Mouse (Mus musculus) bone marrow, adult 2 months (tissue): ENCODE results near the gene Rhbdf1. TPM values are rescaled to one million over a fixed set of nuclear protein-coding genes. Genes with fewer than 3 reads are reported as not detected.

Experiments used
- H3K27ac ChIP-seq: fragments of 200-500 bp; 2 replicates; pipeline ENCODE4 v1.5.1; 2012; ENCODE audit warnings: low read depth, mild to moderate bottlenecking, control low read depth, inconsistent platforms, low read length; ENCODE audit not compliant: control insufficient read depth, poor library complexity, insufficient read depth
- H3K4me1 ChIP-seq: fragments of 200-500 bp; 2 replicates; pipeline ENCODE4 v1.6.1; 2011; ENCODE audit warnings: low read length; ENCODE audit not compliant: control insufficient read depth, insufficient read depth
- H3K4me3 ChIP-seq: fragments of 200-500 bp; replicated peaks from 2 replicates; pipeline ENCODE3; 2011; ENCODE audit warnings: mild to moderate bottlenecking, low read depth, low read length, control low read depth; ENCODE audit not compliant: control insufficient read depth
- CTCF ChIP-seq: fragments of 200-500 bp; IDR thresholded peaks from 2 replicates; pipeline ENCODE4 v1.5.1; 2011; ENCODE audit warnings: low read length, control low read depth; ENCODE audit not compliant: control insufficient read depth, insufficient read depth
- POLR2A ChIP-seq: fragments of 200-500 bp; IDR thresholded peaks from 2 replicates; pipeline ENCODE4 v1.6.1; 2011; ENCODE audit warnings: low read depth, mild to moderate bottlenecking, control low read depth, low read length, borderline replicate concordance; ENCODE audit not compliant: control insufficient read depth
- WGBS: fragments of 180-500 bp; shearing (Covaris S2); methylation state at CpG from one replicate; pipeline ENCODE4 v1.1.7; 2018; 5-methylcytosine and 5-hydroxymethylcytosine counted together
- polyA plus RNA-seq: library from polyadenylated mRNA; stranded (reverse); fragments of >200 nt; gene quantifications from 2 replicates; pipeline ENCODE4 v1.2.4, GENCODE M21; 2011; ENCODE audit warnings: low replicate concordance; ENCODE audit not compliant: missing spikeins, insufficient read depth, insufficient read length

Gene Rhbdf1
- polyA plus RNA-seq, 1 experiment = 2.4 TPM

DNA sequence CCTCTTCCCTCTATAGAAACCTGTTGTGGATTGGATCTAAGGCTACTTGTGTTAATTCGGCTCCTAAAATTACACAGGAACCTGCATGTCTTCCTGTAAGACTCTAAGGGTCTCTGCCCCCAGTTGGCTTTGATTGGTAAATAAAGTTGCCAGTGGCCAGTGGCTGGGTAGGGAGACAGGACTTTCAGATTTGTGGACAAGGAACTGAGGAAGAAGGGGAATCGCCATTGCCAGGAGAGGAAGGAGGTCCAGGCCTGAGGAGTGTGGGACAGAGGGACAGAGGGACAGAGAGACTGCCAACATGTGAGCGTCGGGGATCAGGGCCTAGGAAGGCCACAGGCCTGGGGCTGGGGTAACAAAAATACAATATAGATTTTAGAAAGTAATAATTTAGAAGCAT, 40.9 kb downstream of the Rhbdf1 start:
- 82% methylated on average over 4 of the region's 4 CpGs for WGBS
- no peak overlapping the region for H3K4me3 ChIP-seq
- no peak for TF ChIP-seq CTCF
- TF ChIP-seq POLR2A = no peak
- H3K27ac ChIP-seq = no peak overlapping the region
- no peaks in the 10 kb centered on the region for H3K4me1 ChIP-seq

GRCm38 (mm10) chr11:32178506-32178905, 43.6 kb downstream of the Rhbdf1 start:
- WGBS = 79% methylated on average over 1 of the region's 1 CpGs
- TF ChIP-seq POLR2A = no peak
- TF ChIP-seq CTCF = no peak

GRCm38 (mm10) chr11:32166683-32167082, 55.4 kb downstream of the Rhbdf1 start:
- H3K4me3 ChIP-seq = no peak overlapping the region
- 71% methylated on average over 4 of the region's 4 CpGs for WGBS
- TF ChIP-seq POLR2A (no peak), CTCF (no peak)
- no peaks in the 10 kb centered on the region for H3K4me1 ChIP-seq
- no peak overlapping the region for H3K27ac ChIP-seq

More at GRCm38 (mm10) chr11:32178506-32178905, 43.6 kb downstream of the Rhbdf1 start:
- no peak overlapping the region for H3K4me3 ChIP-seq
- no peak overlapping the region for H3K27ac ChIP-seq
- H3K4me1 ChIP-seq = no peaks in the 10 kb centered on the region

DNA sequence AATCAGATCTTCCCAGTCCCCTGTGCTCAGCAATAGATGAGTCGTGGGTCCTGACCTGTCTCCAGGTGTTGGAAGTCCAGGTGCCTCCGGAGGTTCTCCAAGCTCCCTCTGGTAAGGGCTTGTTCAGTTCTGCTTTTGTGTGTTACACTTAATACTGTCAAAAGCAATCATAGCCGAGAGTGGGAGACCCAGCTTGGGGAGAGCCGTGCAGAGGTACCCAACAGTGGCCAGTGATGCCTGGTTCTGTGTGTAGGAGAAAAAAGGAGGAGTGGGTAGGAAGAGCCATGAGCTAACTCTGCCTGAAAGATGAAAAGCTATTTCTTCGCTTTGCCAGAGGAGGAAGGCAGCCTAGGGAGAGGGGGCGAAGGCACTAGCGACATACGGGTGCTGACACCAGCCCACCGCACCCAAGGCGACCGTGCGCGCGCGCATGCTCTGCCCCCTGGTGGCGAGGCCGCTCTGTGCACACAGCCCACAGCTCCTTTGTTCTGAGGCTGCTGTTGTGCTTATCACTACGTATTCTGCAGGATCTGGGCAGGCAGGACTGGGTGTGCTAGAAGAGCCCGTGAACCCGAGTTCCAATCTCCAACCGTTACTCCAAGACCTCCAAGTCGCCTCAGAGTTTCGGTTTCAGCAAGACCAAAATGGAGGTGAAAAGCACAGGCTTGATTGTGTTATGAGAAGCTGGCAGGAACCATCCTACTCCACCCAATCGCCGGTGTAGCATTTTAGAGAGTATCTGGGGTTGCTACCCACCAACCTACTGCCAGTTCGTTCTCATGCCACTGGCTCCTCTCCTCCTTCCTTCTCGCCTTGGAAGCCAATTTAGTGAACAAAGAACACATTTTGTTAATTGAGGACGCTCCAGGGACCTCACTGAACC, 59.9 kb downstream of the Rhbdf1 start:
- TF ChIP-seq CTCF = peak; percentile 84
- no peak for TF ChIP-seq POLR2A
- no peak overlapping the region for H3K27ac ChIP-seq
- H3K4me3 ChIP-seq = no peak overlapping the region
- 13% methylated on average over 28 of the region's 28 CpGs for WGBS
- no peaks in the 10 kb centered on the region for H3K4me1 ChIP-seq

DNA sequence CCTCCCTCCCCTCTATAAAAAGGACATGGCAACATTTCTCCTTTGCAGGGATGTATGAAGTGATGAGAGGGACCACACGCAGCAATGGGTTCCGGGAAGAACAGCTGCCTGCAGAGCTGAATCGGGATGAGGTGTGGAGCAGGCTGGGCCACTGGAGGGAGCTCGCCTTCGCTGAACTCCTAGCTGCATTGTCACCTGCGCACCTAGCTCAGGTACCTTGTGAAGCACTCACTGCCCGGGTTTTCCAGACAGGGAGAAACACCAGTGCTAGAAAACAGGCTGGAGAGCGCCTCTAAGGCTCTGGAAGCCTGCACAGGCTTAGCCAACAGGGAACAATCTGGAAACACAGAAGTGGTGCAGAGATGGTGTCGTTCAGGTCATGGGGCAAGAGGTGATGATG, 60.6 kb downstream of the Rhbdf1 start:
- Histone ChIP-seq H3K4me3 (no peak overlapping the region), H3K4me1 (no peaks in the 10 kb centered on the region), H3K27ac (no peak overlapping the region)
- TF ChIP-seq CTCF (no peak), POLR2A (no peak)
- 42% methylated on average over 9 of the region's 9 CpGs for WGBS

DNA sequence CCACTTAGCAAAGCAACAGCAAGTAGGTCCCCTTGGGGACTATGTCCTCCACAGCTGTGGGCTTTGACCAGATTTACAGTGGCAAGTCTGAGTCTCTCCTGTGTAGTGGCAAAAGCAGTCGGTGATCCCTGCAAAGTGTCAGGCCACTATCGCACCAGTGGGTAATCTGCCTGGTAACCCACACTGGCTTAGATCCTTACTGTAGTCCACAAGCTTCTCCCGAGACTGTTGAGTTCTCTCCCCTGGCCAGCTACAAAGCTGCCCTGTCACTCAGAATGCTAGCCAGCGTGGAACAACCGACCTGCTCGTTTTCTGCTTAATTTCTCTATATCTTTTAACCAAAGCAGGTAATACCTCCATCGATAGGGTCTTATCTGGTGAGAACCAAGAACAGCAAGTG, 61.8 kb downstream of the Rhbdf1 start:
- H3K4me3 ChIP-seq = no peak overlapping the region
- WGBS = 74% methylated on average over 7 of the region's 7 CpGs
- H3K27ac ChIP-seq = no peak overlapping the region
- no peak for TF ChIP-seq CTCF
- no peak for TF ChIP-seq POLR2A
- no peaks in the 10 kb centered on the region for H3K4me1 ChIP-seq

Other genes starting within 250 kb of the Rhbdf1 start
- 0.57 and 2.5 TPM in 2 replicates for gene Nsg2, start 221.8 kb downstream of the Rhbdf1 start, polyA plus RNA-seq
- 0.55 and 0.79 TPM in 2 replicates for gene Il9r, start 22.0 kb downstream of the Rhbdf1 start, polyA plus RNA-seq
- gene Snrnp25, start 16.9 kb downstream of the Rhbdf1 start, polyA plus RNA-seq = 61.6 and 71.3 TPM in 2 replicates
- 10.9 and 20.1 TPM in 2 replicates for gene Mpg, start 4.2 kb upstream of the Rhbdf1 start, polyA plus RNA-seq
- 69.5 and 75.3 TPM in 2 replicates for gene Nprl3, start 45.4 kb upstream of the Rhbdf1 start, polyA plus RNA-seq
- 2.6 and 3.5 TPM in 2 replicates for gene Hba-x, start 54.1 kb upstream of the Rhbdf1 start, polyA plus RNA-seq
- gene Hba-a1, start 61.2 kb upstream of the Rhbdf1 start, polyA plus RNA-seq = 17,767 and 55,751 TPM in 2 replicates
- gene Hbq1b, start 64.7 kb upstream of the Rhbdf1 start, polyA plus RNA-seq = 44.2 and 73.9 TPM in 2 replicates
- 164,365 and 299,309 TPM in 2 replicates for gene Hba-a2, start 74.2 kb upstream of the Rhbdf1 start, polyA plus RNA-seq
- 9.2 and 12.0 TPM in 2 replicates for gene Hbq1a, start 77.8 kb upstream of the Rhbdf1 start, polyA plus RNA-seq
- gene Sh3pxd2b, start 125.5 kb upstream of the Rhbdf1 start, polyA plus RNA-seq = 1.6 and 1.7 TPM in 2 replicates
- gene Ubtd2, start 233.1 kb upstream of the Rhbdf1 start, polyA plus RNA-seq = 1.5 and 1.6 TPM in 2 replicates